Comparison of ENCODE assay signal across 9 mouse cellular contexts in genomic region chr11:21996325-21996647, GRCm38 (mm10). TPM values are rescaled to one million over a fixed set of nuclear protein-coding genes. Genes with fewer than 3 reads are reported as not detected.
DNase-seq lines count a peak whose midpoint lies in the region; ATAC-seq and TF ChIP-seq lines count a peak whose summit lies in the region.
"Had no signal": no experiment of that assay in that cellular context is flagged by ENCODE, and none has a peak within 500 bp of the region (broad histone marks: within the 10 kb centered on the region; RNA-seq: fewer than 3 reads in every experiment).

No protein-coding gene starts in this region.

- no peaks in the 10 kb centered on the region for H3K9me3 ChIP-seq in heart, embryonic 11.5 days (replicated peaks; ENCODE audit: control insufficient read depth, low read length)
- H3K9me3 ChIP-seq in stomach, embryonic 16.5 days (replicated peaks; ENCODE audit: control insufficient read depth, low read length): peaks cover 5% of the 10 kb centered on the region; the same call in 1 of the 2 replicates

- no peak overlapping the region for H3K27ac ChIP-seq in heart, embryonic 11.5 days (ENCODE audit: low read depth, low read length)
- H3K27ac ChIP-seq in heart, adult 2 months: no peak overlapping the region
- H3K27ac ChIP-seq in stomach, embryonic 16.5 days (ENCODE audit: low read length): no peak overlapping the region

- peaks cover 81% of the 10 kb centered on the region for H3K27me3 ChIP-seq in heart, embryonic 11.5 days (ENCODE audit: control insufficient read depth, insufficient read depth, low read length)
- peaks cover 68% of the 10 kb centered on the region for H3K27me3 ChIP-seq in heart, adult 2 months (ENCODE audit: control insufficient read depth, insufficient read depth, low read length)
- H3K27me3 ChIP-seq in stomach, embryonic 16.5 days (ENCODE audit: control insufficient read depth, insufficient read depth, low read length): peaks cover 76% of the 10 kb centered on the region

- intact Hi-C loops in heart, adult 2 months (cut with DNase I): loop anchor here (10.0 kb wide), 1 partner anchor 209 kb away; no protein-coding TSS in a partner anchor

- H3K4me2 ChIP-seq in heart, embryonic 11.5 days: peak overlapping the region; percentile 65
- peak overlapping the region; percentile 44; the same call in 1 of the 2 replicates for H3K4me2 ChIP-seq in stomach, embryonic 16.5 days (ENCODE audit: low read depth, low read length)

- WGBS in heart, embryonic 11.5 days (ENCODE audit: insufficient replicate concordance): 3% methylated on average over 13 of the region's 13 CpGs
- WGBS in heart, adult 2 months: 4% methylated on average over 13 of the region's 13 CpGs
- 8% methylated on average over 13 of the region's 13 CpGs for WGBS in stomach, embryonic 16.5 days

- no peaks in the 10 kb centered on the region for H3K36me3 ChIP-seq in heart, embryonic 11.5 days (ENCODE audit: control insufficient read depth, insufficient read depth, low read length)
- H3K36me3 ChIP-seq in heart, adult 2 months (ENCODE audit: control insufficient read depth, insufficient read depth, low read length): no peaks in the 10 kb centered on the region
- no peaks in the 10 kb centered on the region for H3K36me3 ChIP-seq in stomach, embryonic 16.5 days (ENCODE audit: control insufficient read depth, insufficient read depth, low read length)

- H3K9ac ChIP-seq in heart, embryonic 11.5 days (ENCODE audit: low read depth, low read length): no peak overlapping the region
- no peak overlapping the region for H3K9ac ChIP-seq in heart, adult 2 months (ENCODE audit: low read depth, low read length)
- no peak overlapping the region for H3K9ac ChIP-seq in stomach, embryonic 16.5 days (ENCODE audit: low read length)

- TF ChIP-seq POLR2A in heart, adult 2 months (IDR thresholded peaks at IDR 0.05; ENCODE audit: insufficient read depth, low read depth, low read length): no peak

- peaks cover 11% of the 10 kb centered on the region; the same call in 1 of the 2 replicates for H3K4me1 ChIP-seq in heart, embryonic 11.5 days (ENCODE audit: control insufficient read depth, insufficient read depth, low read length)
- H3K4me1 ChIP-seq in heart, adult 2 months (ENCODE audit: control insufficient read depth, insufficient read depth, low read length): peaks cover 1% of the 10 kb centered on the region; the same call in 1 of the 2 replicates
- H3K4me1 ChIP-seq in stomach, embryonic 16.5 days (ENCODE audit: control insufficient read depth, insufficient read depth, low read length): peaks cover 19% of the 10 kb centered on the region

- DNase-seq in heart, adult 2 months: no peak
- DNase-seq in right cerebral cortex, postnatal 25 days: peak; percentile 28
- no peak for DNase-seq in right cerebral cortex, postnatal 36 days (ENCODE audit: low spot score in 2 of 2)
- peak; percentile 20 for DNase-seq in kidney, postnatal 10 days
- DNase-seq in frontal cortex, postnatal 10 days (ENCODE audit: low spot score in 2 of 2): no peak
- DNase-seq in embryo, embryonic 10 days (ENCODE audit: low spot score): no peak

- peak overlapping the region; percentile 33 for H3K4me3 ChIP-seq in heart, embryonic 11.5 days (ENCODE audit: low read depth, low read length)
- no peak overlapping the region for H3K4me3 ChIP-seq in heart, adult 2 months
- H3K4me3 ChIP-seq in stomach, embryonic 16.5 days (replicated peaks; ENCODE audit: low read length): peak overlapping the region; percentile 36

- no peaks in the 10 kb centered on the region for H3K79me2 ChIP-seq in heart, adult 2 months (replicated peaks; ENCODE audit: control insufficient read depth, insufficient read depth, low read length)

- no peak for TF ChIP-seq EP300 in heart, adult 2 months (IDR thresholded peaks at IDR 0.05; ENCODE audit: insufficient read depth, low read depth, low read length)

- no peak for ATAC-seq in heart, embryonic 11.5 days (replicated peaks; ENCODE audit: insufficient number of reproducible peaks, low FRiP score, low TSS enrichment)
- ATAC-seq in stomach, embryonic 16.5 days (ENCODE audit: insufficient read depth, low FRiP score): no peak

- TF ChIP-seq CTCF in heart, adult 2 months (IDR thresholded peaks at IDR 0.05): no peak

RNA-seq across cellular contexts. Expression of gene Otx1, which starts 6.4 kb away (rescaled TPM):
- polyA plus RNA-seq in heart, embryonic 11.5 days (2014; fragmentation: Nextera tagmentation; extraction: Ambion mirVana): 0.17 and 0.40 TPM in 2 replicates
- total RNA-seq in heart, adult 2 months (2021): not detected
- 0.06 and 0.66 TPM in 2 replicates for polyA plus RNA-seq in heart, adult 2 months (2012; rRNA removed)
- 0.09 TPM in 1 of 2 replicates, not detected in the other for polyA plus RNA-seq in stomach, embryonic 16.5 days (2015; fragmentation: Nextera tagmentation; extraction: Ambion mirVana)
- polyA plus RNA-seq: large intestine, adult 2 months had no signal

Comparison
In these comparisons a context has a peak if more than half of its experiments do, and no peak if none do; other contexts are left out.
1. DNase-seq: peak in right cerebral cortex, postnatal 25 days (single experiment) and kidney, postnatal 10 days (single experiment); none in heart, adult 2 months (0 of 2), right cerebral cortex, postnatal 36 days (0 of 2), frontal cortex, postnatal 10 days (0 of 2) and embryo, embryonic 10 days (single experiment).